Mouse (Mus musculus): ENCODE results near the gene Mapk12.

- TF ChIP-seq CTCF (IDR thresholded peaks at IDR 0.05; ENCODE audit: borderline replicate concordance, insufficient read depth, low read length) (no peak), POLR2A (IDR thresholded peaks at IDR 0.05; ENCODE audit: low read depth, low read length) (no peak)
Measured at GRCm38 (mm10) chr15:89178260-89178860, 37.9 kb upstream of the Mapk12 start.

Measured in embryonic fibroblast, embryonic 13.5 days (primary cell).